ENCODE assay signal across 13 mouse cellular contexts in genomic region chrX:101515710-101516109, GRCm38 (mm10). TPM values are rescaled to one million over a fixed set of nuclear protein-coding genes. Genes with fewer than 3 reads are reported as not detected.
DNase-seq lines count a peak whose midpoint lies in the region; ATAC-seq and TF ChIP-seq lines count a peak whose summit lies in the region.
"Had no signal": no experiment of that assay in that cellular context is flagged by ENCODE, and none has a peak within 500 bp of the region (broad histone marks: within the 10 kb centered on the region; RNA-seq: fewer than 3 reads in every experiment).

No protein-coding gene starts in this region.

- H3K9ac ChIP-seq in liver, adult 2 months (ENCODE audit: low read depth, low read length), result no peak overlapping the region
- H3K9ac ChIP-seq in liver, embryonic 11.5 days (ENCODE audit: low read depth, low read length), result no peak overlapping the region
- no peak overlapping the region for H3K9ac ChIP-seq in MEL (ENCODE audit: control insufficient read depth, low read depth, low read length, poor library complexity, severe bottlenecking)
- H3K9ac ChIP-seq: heart, embryonic 15.5 days had no signal

- peak; percentile 73 for TF ChIP-seq RAD21 in MEL (IDR thresholded peaks at IDR 0.05; ENCODE audit: low read depth, low read length)

- no peaks in the 10 kb centered on the region for H3K4me1 ChIP-seq in liver, adult 2 months (ENCODE audit: control insufficient read depth, insufficient read depth, low read length)
- H3K4me1 ChIP-seq in liver, embryonic 11.5 days (replicated peaks; ENCODE audit: control insufficient read depth, insufficient read depth, low read length), result no peaks in the 10 kb centered on the region
- H3K4me1 ChIP-seq in MEL (ENCODE audit: control insufficient read depth in 1 of 2, insufficient read depth in 2 of 2, low read length in 2 of 2), result no peaks in the 10 kb centered on the region
- no peaks in the 10 kb centered on the region for H3K4me1 ChIP-seq in thymus, adult 2 months (replicated peaks; ENCODE audit: control insufficient read depth, insufficient read depth, low read length)
- H3K4me1 ChIP-seq: heart, embryonic 15.5 days; midbrain, embryonic 10.5 days had no signal

- H3K79me2 ChIP-seq in liver, adult 2 months (ENCODE audit: control insufficient read depth, insufficient read depth, low read length), result no peaks in the 10 kb centered on the region
- H3K79me2 ChIP-seq in MEL (ENCODE audit: control insufficient read depth, insufficient read depth, low read length, poor library complexity), result no peaks in the 10 kb centered on the region

- DNase-seq in frontal cortex, postnatal 25 days (ENCODE audit: low spot score in 2 of 2), result no peak
- peak; percentile 16 for DNase-seq in liver, adult 2 months (ENCODE audit: extremely low read depth, low read depth, low spot score)
- no peak for DNase-seq in liver, embryonic 11.5 days (ENCODE audit: low spot score)
- peak; percentile 44 for DNase-seq in MEL (ENCODE audit: low read depth, low spot score)
- DNase-seq in thymus, adult 2 months, result no peak
- DNase-seq: adrenal gland, postnatal 14 days; cerebellum, adult 9-11 months; kidney, adult 18-20 months had no signal

- H3K27me3 ChIP-seq in liver, adult 2 months (ENCODE audit: control insufficient read depth, insufficient read depth, low read length), result no peaks in the 10 kb centered on the region
- no peaks in the 10 kb centered on the region for H3K27me3 ChIP-seq in liver, embryonic 11.5 days (replicated peaks; ENCODE audit: control insufficient read depth, insufficient read depth, low read length)
- H3K27me3 ChIP-seq in MEL (ENCODE audit: control insufficient read depth in 1 of 2, insufficient read depth in 2 of 2, low read length in 2 of 2), result no peaks in the 10 kb centered on the region
- H3K27me3 ChIP-seq in thymus, adult 2 months (ENCODE audit: control insufficient read depth, insufficient read depth, low read length), result no peaks in the 10 kb centered on the region
- H3K27me3 ChIP-seq: heart, embryonic 15.5 days had no signal

- no peaks in the 10 kb centered on the region for H3K36me3 ChIP-seq in liver, adult 2 months (ENCODE audit: control insufficient read depth, insufficient read depth, low read length)
- H3K36me3 ChIP-seq in liver, embryonic 11.5 days (ENCODE audit: control insufficient read depth, insufficient read depth, low read length), result no peaks in the 10 kb centered on the region
- H3K36me3 ChIP-seq in MEL (ENCODE audit: control insufficient read depth in 1 of 2, insufficient read depth in 2 of 2, low read length in 2 of 2), result no peaks in the 10 kb centered on the region
- no peaks in the 10 kb centered on the region for H3K36me3 ChIP-seq in thymus, adult 2 months (ENCODE audit: control insufficient read depth, insufficient read depth, low read length)
- H3K36me3 ChIP-seq: heart, embryonic 15.5 days; midbrain, embryonic 10.5 days had no signal

- WGBS in liver, adult 2 months, result 2% methylated on average over 2 of the region's 2 CpGs
- WGBS in liver, embryonic 11.5 days, result 6% methylated on average over 2 of the region's 2 CpGs
- 3% methylated on average over 2 of the region's 2 CpGs for WGBS in thymus, adult 2 months

- no peak for TF ChIP-seq POLR2A in liver, adult 2 months (IDR thresholded peaks at IDR 0.05; ENCODE audit: extremely low read depth, insufficient read depth, low read length)
- TF ChIP-seq POLR2A in MEL (IDR thresholded peaks at IDR 0.05; ENCODE audit: control insufficient read depth in 1 of 2, insufficient read depth in 1 of 2, low read depth in 1 of 2, low read length in 2 of 2, poor library complexity in 1 of 2), result no peak
- no peak for TF ChIP-seq POLR2A in thymus, adult 2 months (IDR thresholded peaks at IDR 0.05; ENCODE audit: control insufficient read depth, extremely low read depth, insufficient read depth, low read length, poor library complexity)

- no peaks in the 10 kb centered on the region for H3K9me3 ChIP-seq in liver, embryonic 11.5 days (ENCODE audit: control insufficient read depth, low read length)
- no peaks in the 10 kb centered on the region for H3K9me3 ChIP-seq in MEL (replicated peaks; ENCODE audit: insufficient read depth, low read length)
- H3K9me3 ChIP-seq: heart, embryonic 15.5 days; midbrain, embryonic 10.5 days had no signal

- H3K4me2 ChIP-seq in liver, embryonic 11.5 days, result no peak overlapping the region
- H3K4me2 ChIP-seq: heart, embryonic 15.5 days had no signal

- peak; percentile 73 for ATAC-seq in frontal cortex, adult (ENCODE audit: low TSS enrichment)
- ATAC-seq in liver, embryonic 11.5 days (replicated peaks; ENCODE audit: low FRiP score), result no peak
- peak; percentile 78; the same call in 1 of the 2 replicates for ATAC-seq in megakaryocyte progenitor cell, adult 5-6 weeks (replicated peaks; ENCODE audit: poor library complexity)
- ATAC-seq in erythroblast, adult 5-6 weeks (replicated peaks; ENCODE audit: low FRiP score, poor library complexity, severe bottlenecking), result no peak

- H3K27ac ChIP-seq in liver, adult 2 months (replicated peaks; ENCODE audit: insufficient read depth, low read depth, low read length), result no peak overlapping the region
- no peak overlapping the region for H3K27ac ChIP-seq in liver, embryonic 11.5 days (ENCODE audit: low read depth, low read length)
- H3K27ac ChIP-seq in MEL (ENCODE audit: control insufficient read depth, low read depth, low read length), result no peak overlapping the region
- no peak overlapping the region for H3K27ac ChIP-seq in thymus, adult 2 months (ENCODE audit: control insufficient read depth, insufficient read depth, low read length)
- H3K27ac ChIP-seq: heart, embryonic 15.5 days; midbrain, embryonic 10.5 days had no signal

- no peak for TF ChIP-seq EP300 in MEL (IDR thresholded peaks at IDR 0.05; ENCODE audit: low read depth in 1 of 2, low read length in 2 of 2)

- no peak for TF ChIP-seq CTCF in liver, adult 2 months (IDR thresholded peaks at IDR 0.05; ENCODE audit: low read depth, low read length)
- peak; percentile 34 to 72 (median 36) for TF ChIP-seq CTCF in MEL (IDR thresholded peaks at IDR 0.05 in 2 of 3, conservative IDR thresholded peaks at IDR 0.05 in 1 of 3; ENCODE audit: control insufficient read depth in 1 of 3, insufficient read depth in 1 of 3, low read depth in 2 of 3, low read length in 3 of 3, poor library complexity in 1 of 3, severe bottlenecking in 1 of 3)
- TF ChIP-seq CTCF in thymus, adult 2 months (IDR thresholded peaks at IDR 0.05; ENCODE audit: borderline replicate concordance, control insufficient read depth, extremely low read depth, insufficient read depth, low read length, poor library complexity), result no peak

- H3K4me3 ChIP-seq in liver, adult 2 months (ENCODE audit: insufficient read depth, low read depth, low read length), result no peak overlapping the region
- no peak overlapping the region for H3K4me3 ChIP-seq in liver, embryonic 11.5 days (ENCODE audit: low read depth, low read length)
- no peak overlapping the region for H3K4me3 ChIP-seq in MEL (ENCODE audit: control insufficient read depth in 1 of 2, insufficient read depth in 1 of 2, low read depth in 2 of 2, low read length in 2 of 2)
- no peak overlapping the region for H3K4me3 ChIP-seq in thymus, adult 2 months (ENCODE audit: control insufficient read depth, insufficient read depth, low read length)
- H3K4me3 ChIP-seq: heart, embryonic 15.5 days; midbrain, embryonic 10.5 days had no signal

TF ChIP-seq in MEL, 35 proteins besides CTCF, POLR2A, EP300 and RAD21:
- TF ChIP-seq RCOR1 (IDR thresholded peaks at IDR 0.05; ENCODE audit: low read depth, low read length) (no peak), ZC3H11A (IDR thresholded peaks at IDR 0.05; ENCODE audit: low read depth, low read length) (peak; percentile 36), SMC3 (IDR thresholded peaks at IDR 0.05; ENCODE audit: low read depth, low read length) (peak; percentile 50)
TF ChIP-seq in MEL: peak in this region for 2.

RNA-seq across cellular contexts. Expression of gene Taf1, which starts 16.8 kb away (rescaled TPM):
- 11.6 and 13.3 TPM in 2 replicates for total RNA-seq in liver, adult 2 months (2014; rRNA removed)
- 1.0 and 1.7 TPM in 2 replicates for polyA plus RNA-seq in liver, adult 2 months (2012; rRNA removed)
- polyA plus RNA-seq in liver, embryonic 11.5 days (2014; fragmentation: Nextera tagmentation; extraction: Ambion mirVana), result 18.0 and 21.1 TPM in 2 replicates
- total RNA-seq in MEL (2012; rRNA removed), result 33.1 and 37.8 TPM in 2 replicates
- 10 to 100 TPM; 52.3 to 81.2 TPM for polyA plus RNA-seq in MEL (2012; ENCODE audit: insufficient read depth in 1 of 2, insufficient read length in 2 of 2, low read depth in 1 of 2, low replicate concordance in 2 of 2, missing spikeins in 1 of 2)
- 43.6 and 45.3 TPM in 2 replicates for total RNA-seq in megakaryocyte progenitor cell, adult 5-6 weeks (2015)
- 49.3 and 87.1 TPM in 2 replicates for total RNA-seq in megakaryocyte progenitor cell, adult 5-6 weeks (2017)
- total RNA-seq in erythroblast, adult 5-6 weeks (2015; ENCODE audit: low replicate concordance), result 15.0 and 33.0 TPM in 2 replicates
- total RNA-seq in erythroblast, adult 5-6 weeks (2017; ENCODE audit: low replicate concordance), result 23.4 and 44.9 TPM in 2 replicates
- 4.7 and 7.5 TPM in 2 replicates for polyA plus RNA-seq in thymus, adult 2 months (2012; rRNA removed)

Comparison
In these comparisons a context has a peak if more than half of its experiments do, and no peak if none do; other contexts are left out.
1. DNase-seq: peak in liver, adult 2 months (single experiment) and MEL (single experiment); none in frontal cortex, postnatal 25 days (0 of 2), liver, embryonic 11.5 days (single experiment) and thymus, adult 2 months (single experiment).
2. ATAC-seq: peak in frontal cortex, adult (single experiment) and megakaryocyte progenitor cell, adult 5-6 weeks (single experiment); none in liver, embryonic 11.5 days (single experiment) and erythroblast, adult 5-6 weeks (single experiment).
3. CTCF ChIP-seq: peak in MEL (3 of 3); none in liver, adult 2 months (single experiment) and thymus, adult 2 months (single experiment).